Mouse (Mus musculus): ENCODE measurements around the gene Fam234b.

Gene Fam234b

DNA sequence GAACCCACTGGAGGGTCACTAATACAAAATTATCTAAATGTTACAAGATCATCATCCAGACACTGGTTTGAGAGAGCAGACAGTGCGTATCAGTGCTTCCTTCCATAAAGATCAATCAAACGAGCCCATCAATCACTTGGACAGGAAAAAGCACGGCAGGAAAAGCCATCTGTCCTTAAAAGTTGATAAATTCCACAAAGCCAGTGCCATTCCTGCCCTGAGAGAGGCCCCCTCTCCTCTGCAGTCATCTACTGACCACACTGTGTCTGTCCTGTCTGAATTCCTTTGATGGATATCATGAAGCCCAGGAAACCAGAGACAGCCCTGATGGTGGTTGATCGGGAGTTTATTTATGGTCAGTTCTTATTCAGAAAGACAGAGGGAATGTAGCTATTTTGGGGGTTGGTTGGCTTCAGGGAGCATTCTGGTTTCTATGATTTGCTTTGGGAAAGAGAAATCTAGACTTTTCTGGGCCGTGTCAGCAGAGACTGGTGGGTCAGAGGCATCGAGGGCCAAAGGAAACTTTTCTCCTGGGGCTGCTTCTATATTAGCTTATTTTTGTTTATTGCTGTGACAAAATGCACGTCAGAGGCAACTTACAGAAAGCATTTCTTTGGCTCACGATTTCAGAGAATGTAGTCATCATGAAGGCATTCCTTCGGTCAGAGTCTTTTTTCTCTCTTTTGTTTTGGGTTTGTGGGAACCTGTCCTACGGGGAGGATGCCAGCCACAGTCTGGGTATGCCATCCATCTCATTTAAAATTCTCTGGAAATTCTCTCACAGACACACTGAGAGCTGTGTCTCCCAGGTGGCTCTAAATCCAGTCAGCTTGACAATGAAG lies 10.5 kb upstream of the Fam234b start:
- DNase-seq, result no peak

DNA sequence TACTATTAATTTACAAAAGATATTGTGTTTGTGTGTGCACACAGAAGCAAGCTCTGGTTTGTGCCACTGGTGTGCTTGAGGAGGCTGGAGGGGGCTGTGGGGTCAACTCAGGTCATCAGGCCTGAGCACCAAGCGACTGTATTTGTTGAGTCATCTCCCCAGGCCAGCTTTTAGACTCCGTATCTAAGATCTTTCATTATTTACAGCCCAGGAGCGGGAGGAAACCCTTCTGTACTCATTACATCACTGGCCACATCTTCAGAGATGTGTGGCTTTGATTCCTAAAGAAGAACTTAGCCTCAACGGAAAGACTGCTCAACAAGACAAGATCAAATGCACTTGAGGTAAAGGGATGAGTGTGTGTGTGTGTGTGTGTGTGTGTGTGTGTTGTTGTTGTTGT lies 9.1 kb upstream of the Fam234b start:
- no peak for DNase-seq

DNA sequence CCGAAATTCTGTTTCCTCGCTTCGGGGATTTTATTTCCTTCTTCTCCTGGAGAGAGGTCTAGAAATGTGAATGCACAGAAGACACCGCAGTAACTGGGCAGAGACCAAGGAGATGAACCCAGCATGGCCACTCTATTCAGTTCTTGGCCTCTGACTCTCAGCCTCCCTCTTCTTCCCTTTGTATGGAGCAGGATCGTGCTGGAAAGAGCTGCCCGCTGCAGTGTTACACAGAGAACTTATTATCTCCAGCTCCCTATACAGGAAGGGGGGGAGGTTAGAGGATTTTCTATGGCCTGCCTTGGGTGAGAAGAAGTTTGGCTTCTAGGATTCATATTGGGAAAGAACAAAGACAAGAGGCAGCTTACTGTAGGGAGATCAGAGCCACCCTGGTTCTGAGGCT lies 7.7 kb upstream of the Fam234b start:
- DNase-seq, result no peak

DNA sequence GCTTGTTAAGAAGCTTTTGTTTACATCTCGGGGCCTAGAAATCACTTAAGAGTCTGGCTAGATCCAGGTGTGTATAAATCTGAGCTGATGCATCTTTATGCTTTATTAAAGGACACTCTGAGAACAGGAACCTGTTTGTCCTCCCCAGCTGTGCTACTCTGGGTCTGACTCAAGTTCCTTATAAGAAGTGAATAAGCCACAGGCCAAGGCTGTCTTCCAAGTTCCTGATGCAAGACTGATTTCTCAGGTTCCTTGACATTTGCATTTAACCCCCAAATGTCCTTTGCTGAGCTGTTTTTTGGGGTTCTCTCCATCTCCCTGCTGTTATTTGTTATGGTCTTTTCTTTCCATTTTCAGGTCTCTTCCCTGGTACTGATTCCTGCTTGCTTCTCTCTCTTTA lies 5.9 kb upstream of the Fam234b start:
- no peak for DNase-seq

DNA sequence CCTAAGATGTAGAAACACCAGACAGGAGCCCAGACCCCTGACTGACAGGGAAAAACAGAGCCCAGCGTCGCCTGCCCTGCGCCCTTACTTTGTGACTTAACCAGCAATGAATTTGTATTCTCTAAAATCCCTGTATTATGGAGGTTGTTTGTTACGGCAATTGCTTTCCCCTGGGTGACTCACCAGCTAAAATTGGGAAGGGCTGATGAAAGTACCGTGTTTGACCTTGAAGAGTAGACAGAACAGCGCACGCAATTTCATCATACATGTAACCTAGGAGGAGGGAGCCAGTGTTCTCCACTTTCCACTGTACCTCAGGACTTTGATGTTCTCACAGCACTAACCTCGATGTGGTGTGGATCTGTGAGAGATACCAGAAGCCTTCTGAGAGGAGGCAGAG lies 4.8 kb upstream of the Fam234b start:
- DNase-seq, result no peak

DNA sequence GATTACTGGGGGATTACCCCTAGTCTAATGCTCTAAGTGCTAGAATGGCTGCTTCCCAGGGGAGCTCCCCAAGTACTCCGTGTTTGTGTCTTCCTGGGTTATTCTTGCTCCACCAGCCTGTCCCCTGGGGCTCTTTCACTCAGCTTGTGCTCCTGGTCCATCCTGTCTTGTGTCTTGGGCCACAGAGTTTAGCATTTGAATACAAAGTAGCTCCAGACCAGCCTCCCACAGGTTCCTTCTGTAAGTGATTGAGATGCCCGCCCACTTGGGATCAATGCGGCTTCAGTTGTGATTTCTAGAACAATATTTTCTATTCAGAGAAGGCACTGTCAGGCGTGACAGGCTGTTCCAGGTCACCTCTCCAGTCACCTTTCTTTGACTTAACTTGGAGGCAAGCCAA lies 4.0 kb upstream of the Fam234b start:
- no peak for DNase-seq

DNA sequence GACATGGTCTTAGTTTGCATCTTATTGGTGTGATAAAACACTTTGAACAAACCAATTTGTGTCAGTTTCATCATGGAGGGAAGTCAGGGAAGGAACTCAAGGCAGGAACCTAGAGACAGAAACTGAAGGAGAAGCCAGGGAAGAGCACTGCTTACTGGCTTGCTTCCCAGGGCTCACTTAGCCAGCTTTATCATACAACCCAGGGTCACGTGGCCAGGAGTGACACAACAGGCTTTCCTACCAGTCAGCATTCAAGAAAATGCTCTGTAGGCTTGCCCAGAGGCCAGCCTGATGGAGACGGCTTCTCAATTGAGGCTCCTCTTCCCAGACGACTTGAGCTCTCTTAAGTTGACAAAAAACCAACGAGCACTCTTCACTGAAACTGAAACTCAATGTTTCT lies 2.9 kb upstream of the Fam234b start:
- DNase-seq, result no peak

DNA sequence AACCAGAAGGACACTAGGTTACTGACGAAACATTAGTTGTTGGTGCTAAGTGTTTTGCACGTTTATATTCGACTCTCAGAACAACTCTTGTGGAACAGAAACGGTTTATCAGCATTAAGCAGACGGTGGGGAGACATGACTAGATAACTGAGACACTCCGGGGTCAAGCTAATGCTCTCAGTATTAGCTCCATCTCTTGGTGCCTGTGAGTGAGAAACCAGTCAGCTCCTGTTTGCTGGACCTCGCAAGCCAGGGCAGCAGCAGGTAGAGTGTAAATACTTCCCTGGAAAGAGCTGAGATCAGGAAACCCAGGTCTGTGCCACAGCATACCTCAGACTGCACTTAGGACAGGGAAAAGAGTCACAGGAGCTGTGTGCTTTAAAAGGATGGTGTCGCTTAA lies 1.1 kb upstream of the Fam234b start:
- DNase-seq, result no peak

DNA sequence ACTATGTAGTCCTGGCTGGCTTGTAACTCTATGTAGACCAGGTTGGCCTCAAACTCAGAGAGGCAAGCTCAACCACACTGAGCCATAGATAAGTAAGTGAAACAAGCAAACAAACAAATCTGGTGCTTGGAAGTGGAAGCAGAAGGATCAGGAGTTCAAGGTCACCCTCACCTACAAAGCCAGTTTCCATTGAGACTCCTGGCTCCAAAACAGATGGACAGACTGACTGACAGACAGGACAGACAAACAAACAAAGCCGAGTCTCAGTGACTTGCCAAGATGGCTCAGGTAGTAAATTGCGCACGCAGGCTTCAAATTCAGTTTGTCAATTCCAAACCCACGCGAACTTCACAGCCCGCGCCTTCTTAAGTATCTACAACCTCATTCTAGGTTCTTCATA lies 331 bp upstream of the Fam234b start:
- no peak for DNase-seq

DNA sequence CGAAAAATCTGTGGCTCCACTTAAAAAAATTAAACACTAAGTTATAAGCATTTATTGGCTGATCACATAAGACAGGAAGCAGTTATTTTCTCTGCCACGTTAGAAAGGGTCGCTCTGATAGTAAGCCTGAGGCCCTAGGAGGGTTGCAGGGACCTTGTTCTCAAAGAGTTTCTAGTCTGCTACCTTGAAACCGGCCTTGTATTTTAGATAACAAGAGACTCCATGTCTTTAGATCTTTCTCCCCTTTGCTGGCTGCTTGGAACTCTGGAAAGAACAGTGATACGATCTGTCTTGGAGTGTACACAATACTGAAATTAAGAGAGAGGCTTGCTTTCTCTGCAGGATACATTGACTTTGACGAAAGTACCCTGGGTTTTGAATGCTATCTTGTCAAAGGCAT lies 949 bp downstream of the Fam234b start:
- DNase-seq, result no peak

DNA sequence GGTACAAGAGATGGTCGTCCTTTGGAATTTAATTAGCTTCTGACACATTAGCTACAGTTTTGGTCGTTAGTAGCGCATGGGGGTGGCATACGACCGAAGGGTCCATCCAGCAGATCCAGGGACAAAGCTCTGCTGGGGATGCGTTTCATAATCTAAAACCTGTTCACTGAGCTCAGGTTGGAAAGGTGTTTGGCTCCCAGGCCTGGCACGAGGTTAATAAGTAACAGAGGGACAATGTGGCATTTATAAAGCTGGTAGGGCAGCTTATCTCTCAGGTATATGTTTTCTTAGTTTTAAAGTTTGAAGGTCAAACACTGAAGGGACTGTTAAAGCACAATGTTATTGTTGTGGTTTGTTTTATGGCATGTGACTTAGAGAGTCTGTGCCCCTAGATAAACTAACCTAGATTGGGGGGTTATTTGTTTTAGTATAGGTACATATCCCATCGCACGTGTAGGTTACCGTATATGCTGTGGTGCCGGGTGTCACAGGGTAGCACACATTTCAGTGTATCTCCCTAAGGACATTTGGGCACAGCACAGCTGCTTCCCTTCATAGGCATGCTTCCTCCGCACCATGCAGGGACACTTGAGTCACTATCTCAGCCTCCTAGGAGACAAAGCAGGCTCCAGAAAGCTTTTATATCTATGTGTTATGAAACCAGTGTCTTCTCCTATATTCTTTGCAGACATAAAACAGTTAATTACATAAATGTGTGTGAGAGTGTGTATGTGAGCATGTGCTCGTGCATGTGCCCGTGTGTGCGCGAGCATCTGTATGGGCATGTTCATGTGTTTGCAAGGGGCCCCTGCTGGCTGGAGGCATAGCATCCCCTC lies 2.6 kb downstream of the Fam234b start:
- no peak for DNase-seq

DNA sequence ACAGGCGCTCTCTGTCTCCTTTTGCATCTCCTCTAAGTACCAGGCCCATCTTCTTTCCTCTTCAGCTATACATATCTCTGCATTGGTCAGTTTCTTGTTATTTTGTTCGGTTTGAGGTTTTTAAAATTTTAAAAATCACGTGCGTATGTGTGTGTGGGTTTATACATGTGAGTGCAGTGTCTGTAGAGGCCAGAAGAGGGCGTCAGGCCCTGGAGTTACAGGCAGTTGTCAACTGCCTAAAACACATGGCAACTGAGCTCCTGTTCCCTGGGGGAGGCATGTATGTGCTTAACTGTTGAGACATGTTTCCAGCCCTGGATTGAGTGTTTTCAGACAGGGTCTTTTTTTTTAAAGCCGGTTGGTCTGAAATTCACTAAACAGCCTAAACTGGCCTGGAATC lies 4.9 kb downstream of the Fam234b start:
- DNase-seq, result no peak

DNA sequence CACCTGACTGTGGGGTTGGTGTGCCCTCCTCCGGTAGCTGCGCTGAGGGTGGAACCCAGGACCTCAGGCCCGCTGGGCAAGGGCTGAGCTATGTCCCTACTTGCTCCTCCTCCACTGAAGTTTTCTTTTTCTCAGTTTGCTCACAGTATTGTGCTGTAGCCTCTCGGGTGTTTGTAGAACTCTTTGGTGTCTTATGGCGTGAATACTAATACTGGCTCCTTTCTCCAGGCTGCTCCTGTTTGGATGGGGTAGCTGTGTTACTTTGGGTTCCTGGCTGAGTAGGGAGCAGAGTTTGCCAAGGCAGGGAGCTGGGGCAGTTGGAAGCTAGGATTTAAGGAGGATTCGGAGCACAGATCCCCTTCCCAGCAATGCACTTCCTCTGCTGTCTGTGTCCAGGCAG lies 6.0 kb downstream of the Fam234b start:
- no peak for DNase-seq

DNA sequence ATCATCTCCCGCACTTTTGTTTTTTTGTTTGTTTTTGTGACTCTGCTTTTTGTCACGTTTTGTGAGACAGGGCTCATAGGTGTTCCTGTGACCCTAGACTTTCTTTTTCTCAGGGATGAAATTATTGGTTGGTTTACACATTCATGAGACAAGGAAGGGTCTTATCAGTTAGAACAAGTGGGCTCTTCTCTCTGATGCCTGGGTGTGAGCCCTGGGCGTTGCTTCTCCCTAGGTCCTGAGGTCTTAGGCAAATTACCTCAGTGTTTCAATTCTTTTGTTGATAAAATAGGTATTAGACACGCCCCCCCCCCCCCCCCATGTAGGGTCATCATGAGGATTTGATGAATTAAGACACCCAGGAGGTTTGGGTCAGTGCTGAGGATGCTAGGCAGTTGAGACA lies 7.1 kb downstream of the Fam234b start:
- no peak for DNase-seq

DNA sequence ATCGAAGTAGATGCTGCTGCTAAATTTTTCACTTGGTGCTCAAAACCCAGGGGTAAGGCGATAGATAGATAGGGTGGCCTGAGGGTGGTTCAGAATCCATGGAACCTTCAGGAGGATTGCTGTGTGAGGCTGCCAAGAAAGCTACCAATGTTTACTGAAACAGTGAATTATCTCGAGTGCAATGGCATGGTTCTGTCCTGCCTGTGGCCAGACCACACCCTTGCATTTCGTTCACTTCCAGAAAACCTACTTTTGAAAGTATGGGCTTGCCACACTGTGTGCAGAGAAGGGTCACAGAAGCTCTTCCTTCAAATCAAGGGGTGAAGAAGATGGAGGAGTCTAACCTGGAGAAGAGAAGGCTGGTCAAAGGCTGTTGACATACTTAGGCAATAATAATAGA lies 8.0 kb downstream of the Fam234b start:
- no peak for DNase-seq

DNA sequence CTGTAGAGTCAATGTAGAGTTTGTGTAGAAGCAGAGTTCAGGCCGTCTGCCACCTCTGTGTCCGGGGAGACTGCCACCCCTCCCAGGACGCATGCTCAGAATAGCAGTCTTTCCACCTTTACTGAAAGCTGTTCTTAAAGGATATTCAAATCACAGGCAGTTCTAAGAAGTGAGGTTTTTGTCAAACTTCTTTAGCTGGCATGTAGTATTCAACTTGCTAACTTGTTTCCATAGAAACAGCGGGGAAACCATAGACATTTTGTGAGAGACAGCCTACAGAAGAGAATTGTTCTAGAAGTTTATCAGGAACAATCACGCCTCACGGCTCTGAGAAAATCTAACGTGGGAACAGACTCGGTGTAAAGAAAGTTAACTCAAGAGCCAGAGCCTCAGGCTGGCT lies 9.1 kb downstream of the Fam234b start:
- DNase-seq, result no peak

DNA sequence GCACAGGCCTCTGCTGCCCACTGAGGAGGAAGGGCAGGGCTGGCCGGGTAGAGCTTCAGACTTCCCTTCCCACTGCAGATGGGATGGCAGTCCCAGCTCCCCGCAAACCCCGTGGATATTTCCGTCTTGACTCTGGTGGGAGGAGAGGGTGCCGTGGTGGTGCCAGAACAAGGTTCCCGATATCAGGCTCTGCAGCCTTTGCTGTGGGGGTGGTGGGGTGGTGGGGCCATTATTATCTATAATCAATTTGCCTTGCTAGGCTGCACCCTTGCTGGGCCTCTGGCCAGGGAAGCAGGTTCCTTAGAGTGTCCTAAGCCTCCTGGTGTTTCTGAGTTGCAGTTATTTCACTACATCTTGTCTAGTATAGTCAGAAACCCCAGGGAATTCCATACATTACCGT lies 13.4 kb downstream of the Fam234b start:
- no peak for DNase-seq

DNA sequence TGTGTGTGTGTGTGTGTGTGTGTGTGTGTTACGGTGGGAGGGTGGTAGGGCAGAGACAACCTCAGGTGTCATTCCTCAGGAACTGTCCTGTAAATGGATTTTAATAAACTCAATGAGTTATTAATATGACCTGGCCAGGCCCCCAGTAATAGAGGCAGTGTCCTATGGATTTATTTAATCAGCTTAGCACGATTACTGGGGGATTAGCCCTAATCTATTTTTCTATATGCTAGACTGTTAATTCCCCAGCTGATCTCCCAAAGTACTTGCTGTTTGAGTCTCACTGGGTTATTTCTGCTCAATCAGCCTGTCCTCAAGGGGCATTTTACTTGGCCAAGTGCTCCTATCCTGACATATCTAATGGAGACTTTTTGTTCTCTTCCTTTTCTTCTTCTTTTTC lies 14.9 kb downstream of the Fam234b start:
- no peak for DNase-seq

DNA sequence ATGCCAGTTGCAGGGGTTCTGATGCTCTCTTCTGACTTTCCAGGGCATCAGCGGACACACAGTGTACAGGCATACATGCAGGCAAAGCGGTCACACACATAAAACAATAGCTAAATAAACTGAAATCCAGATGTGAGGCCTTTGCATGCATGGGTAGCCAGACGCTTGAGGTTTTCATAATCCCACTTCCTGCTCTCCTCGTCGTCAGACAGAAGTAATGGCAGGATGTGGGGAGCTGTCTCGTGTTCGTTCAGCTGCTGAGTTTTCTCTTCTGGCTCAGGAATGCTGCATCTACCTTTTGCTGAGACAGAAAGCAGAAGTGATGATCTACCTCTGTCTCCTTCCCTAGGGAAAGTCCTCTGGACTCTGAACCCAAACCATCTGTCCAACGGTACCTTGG lies 20.6 kb downstream of the Fam234b start:
- no peak for DNase-seq

DNA sequence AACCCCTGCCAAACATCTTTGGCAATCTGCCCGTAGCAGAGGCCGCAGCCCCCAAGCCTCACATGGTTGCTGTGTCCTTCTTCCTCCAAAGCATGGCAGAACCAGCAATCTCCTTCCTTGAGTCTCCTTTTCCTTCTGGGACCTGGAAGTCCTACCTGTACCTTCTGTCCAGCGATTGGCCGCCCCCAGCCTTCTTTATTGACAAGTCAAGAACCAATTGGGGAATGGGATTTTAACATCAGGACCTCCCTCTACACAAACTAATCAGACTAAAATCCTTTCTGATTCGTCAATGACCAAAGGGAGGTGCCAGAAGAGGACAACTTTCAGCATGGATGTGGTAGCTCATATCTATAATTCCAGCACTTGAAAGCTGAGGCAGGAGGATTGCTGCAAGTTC lies 22.1 kb downstream of the Fam234b start:
- DNase-seq, result no peak

DNA sequence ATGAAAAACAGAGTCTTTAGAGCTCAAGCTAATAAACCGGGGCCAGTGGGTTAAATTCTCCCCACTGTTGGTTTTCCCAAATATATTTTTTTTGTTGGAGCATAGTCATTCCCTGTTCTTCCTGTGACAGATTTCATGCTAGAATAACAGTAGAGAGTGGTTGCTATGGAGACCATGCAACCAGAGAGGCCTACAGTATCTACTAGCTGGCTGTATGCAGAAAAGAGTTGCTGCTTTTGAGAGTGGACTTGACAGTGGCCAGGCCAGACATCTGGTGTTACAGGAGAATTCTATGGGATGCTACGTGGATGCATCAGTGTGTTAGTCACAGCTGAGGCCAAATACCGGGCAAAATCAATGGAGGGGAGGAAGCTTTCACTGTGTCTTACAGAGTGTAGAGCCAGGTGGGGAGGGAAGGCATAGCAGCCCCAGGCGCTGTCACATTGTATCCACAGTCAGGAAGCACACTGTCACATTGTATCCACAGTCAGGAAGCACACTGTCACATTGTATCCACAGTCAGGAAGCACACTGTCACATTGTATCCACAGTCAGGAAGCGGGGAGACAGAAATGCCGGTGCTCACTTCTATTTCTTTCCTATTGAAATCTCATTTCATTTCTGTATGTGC lies 26.1 kb downstream of the Fam234b start:
- no peak for DNase-seq

DNA sequence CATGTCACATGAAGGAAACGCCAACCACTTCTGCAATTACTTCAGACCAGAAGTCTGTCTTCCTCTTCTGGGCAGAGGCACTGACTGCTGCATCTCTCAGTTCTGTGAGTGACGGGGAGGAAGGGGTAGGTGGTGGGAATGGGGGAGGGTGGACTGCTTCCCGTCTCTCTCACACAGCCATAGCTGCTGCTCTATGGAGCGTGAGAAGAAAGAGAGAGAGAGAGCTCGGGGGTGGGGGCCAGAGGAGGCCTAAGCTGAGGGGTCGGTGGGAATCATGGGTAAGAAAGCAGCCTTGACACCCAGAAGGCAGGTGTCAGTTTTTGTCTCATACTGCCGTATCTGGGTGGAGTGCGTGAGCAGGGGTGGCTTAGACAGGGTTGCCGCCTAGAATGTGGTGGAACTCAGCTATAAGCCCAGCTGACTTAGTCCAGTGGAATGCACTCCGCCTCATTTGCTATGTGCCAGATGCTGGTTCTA lies 30.7 kb downstream of the Fam234b start:
- no peak for DNase-seq

DNA sequence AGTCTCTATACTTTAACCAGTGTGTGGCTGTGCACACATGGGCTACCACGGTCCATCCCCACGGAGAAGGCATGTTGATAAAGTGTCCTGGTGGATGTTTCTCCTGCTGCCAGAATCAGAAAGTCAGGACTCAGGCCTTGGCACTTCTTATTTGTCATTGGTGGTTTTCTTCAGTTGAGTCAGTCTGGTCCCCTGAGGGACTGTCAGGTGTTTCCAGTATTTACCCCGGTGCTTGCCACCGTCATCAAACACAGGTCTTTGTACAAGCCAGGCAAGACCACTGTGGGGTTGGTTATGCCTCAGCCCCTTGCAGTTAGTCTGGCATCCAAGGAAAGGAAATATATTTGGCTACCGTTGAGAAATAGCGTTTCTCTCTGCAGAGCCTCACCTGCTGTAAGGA lies 32.8 kb downstream of the Fam234b start:
- no peak for DNase-seq
